Mouse (Mus musculus) left cerebral cortex, postnatal 4 days (tissue): Measurements from ENCODE around the gene Olfr157. TPM values are rescaled to one million over a fixed set of nuclear protein-coding genes. Genes with fewer than 3 reads are reported as not detected.

Experiments used
- DNase-seq: peaks from one replicate; pipeline ENCODE4 v3.0.0-alpha.2; 2022
- intact Hi-C: fragments of 180-260 bp; cut with DNase I; formaldehyde crosslinking; loops from one replicate; pipeline ENCODE4 v1.15.1; 2025
- total RNA-seq, 2 experiments: library from RNA; stranded (reverse); gene quantifications; 2 replicates each; pipeline ENCODE4 v1.2.3; 2021

Gene Olfr157
- total RNA-seq, result not detected

GRCm38 (mm10) chr4:43840101-43840500 lies at the start of gene Olfr157:
Gene Olfr157, minus strand, starts transcription at chr4:43840201.
- intact Hi-C loops, result no loop called here
- DNase-seq, result no peak

- intact Hi-C loops, result no loop called here
- DNase-seq, result no peak
Measured at GRCm38 (mm10) chr4:43884196-43884595, 44.2 kb upstream of the Olfr157 start.

DNA sequence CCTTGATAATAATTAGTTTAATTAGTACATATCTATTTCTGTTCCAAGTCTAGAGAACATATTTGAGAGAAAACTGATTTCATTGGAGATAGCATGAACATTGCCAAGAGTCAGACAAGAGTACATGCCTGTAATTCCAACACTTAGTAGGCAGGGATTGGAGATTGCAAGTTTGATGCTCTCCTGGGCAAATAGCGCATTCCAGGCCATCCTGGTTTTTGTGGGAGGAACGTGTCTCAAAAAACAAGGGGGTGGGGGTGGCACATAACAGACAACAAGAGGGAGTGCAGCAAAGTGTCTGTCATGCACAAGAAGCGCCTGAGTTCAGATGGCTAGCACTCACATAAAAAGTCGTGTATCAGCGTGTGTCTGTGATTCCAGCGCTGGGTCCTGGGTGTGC lies 39.6 kb upstream of the Olfr157 start:
- DNase-seq, result no peak
- intact Hi-C loops, result no loop called here

DNA sequence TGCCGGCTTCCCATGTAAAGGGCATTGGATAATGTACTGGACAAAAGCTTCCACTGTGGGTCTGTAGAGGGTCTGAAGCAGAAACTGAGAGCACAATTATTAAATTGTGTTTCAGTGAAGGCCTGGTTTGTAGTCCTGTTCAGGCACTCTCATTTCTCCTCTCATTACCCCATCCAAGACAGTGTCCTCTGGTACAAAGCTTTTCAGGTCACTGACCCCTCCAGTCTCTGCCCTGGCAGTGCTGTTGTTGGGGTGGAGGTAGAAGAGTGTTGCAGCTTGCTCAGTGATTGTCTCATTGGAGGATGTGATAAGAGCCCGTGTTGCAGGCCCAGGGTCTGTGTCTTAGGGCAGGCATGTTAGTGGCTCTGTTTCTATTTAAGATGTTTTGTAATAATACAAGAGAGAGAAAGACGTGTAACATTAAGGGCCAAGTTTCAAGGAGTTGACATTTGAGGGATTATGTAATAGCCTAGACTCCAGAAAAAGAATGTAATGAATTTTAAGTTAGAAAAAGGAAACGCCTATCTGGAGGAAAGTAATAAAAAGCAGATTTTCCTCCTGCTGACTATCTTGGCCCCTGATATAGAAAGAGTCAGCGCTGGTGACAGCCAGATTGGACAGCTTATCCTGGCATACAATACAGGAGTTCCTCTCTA lies 38.2 kb upstream of the Olfr157 start:
- no peak for DNase-seq
- intact Hi-C loops, result no loop called here

DNA sequence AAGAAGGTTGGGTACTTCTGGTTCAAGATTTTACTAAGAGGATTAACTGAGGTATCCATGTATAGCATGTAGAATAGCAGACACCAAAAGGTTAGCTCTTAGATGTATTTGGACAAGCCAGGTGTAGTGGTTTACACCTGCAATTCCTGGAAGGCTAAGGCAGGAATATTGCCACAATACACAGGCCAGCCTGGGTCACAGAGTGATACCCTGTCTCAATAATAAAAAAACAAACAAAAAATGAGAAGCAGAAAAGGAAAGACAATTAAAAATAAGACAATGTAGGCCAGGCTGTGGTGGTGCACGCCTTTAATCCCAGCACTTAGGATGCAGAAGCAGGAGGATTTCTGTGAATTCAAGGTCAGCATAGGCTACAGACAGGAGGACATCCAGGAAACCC lies 37.2 kb upstream of the Olfr157 start:
- intact Hi-C loops, result no loop called here
- no peak for DNase-seq

- peak; percentile 13 for DNase-seq
- intact Hi-C loops, result no loop called here
Measured at GRCm38 (mm10) chr4:43875919-43876411, 36.0 kb upstream of the Olfr157 start.

GRCm38 (mm10) chr4:43875160-43875918 lies 35.3 kb upstream of the Olfr157 start, which contains the start of gene Reck:
Gene Reck, plus strand, starts transcription at chr4:43875530.
- peak; percentile 91 for DNase-seq

DNA sequence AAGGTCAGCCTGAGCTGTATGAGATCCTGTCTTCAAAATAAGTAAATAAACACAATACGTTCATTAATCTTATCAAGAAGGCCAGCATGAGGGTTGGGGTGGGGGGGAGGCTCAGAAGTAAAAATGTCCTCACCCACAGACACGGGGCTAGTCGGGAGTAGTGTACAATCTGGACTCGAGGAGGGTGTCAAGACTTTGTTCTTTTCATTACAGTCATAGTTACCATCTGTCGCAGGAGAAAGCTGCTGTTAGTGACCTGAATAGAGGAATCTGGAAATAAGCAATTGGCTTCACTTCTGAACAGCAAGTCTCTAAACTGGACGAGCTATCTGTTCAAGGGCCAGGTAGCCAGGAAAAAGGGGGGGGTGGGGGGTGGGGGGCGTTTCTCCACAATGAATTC lies 34.5 kb upstream of the Olfr157 start:
- no peak for DNase-seq

More at GRCm38 (mm10) chr4:43875160-43875918, 35.3 kb upstream of the Olfr157 start, which contains the start of gene Reck:
- intact Hi-C loops, result no loop called here

DNA sequence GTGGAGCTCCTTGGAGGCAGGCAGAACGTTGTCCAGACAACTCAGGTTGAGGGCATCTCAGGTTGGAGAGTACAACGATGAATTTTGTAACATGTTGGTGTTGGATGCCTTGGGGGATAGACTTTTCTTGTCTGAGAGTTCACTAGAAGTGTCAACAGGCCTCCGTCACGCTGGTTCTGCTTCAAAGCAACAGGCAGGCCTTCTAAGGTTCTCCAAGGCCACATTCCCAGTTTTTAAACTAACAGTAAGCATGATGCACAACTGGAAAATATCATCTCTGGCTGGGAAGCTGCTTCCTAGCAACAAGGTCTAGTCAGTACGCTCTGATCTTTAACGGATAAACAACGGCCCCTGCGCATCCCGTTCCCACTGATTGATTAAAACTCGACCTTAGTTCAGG lies 29.8 kb upstream of the Olfr157 start:
- no peak for DNase-seq
- intact Hi-C loops, result no loop called here

More for the DNA sequence above, 34.5 kb upstream of the Olfr157 start:
- intact Hi-C loops, result no loop called here

- intact Hi-C loops, result loop anchor here (5.0 kb wide), 3 partner anchors 101 to 236 kb away; no protein-coding TSS in a partner anchor
- DNase-seq, result no peak
Measured at GRCm38 (mm10) chr4:43863298-43863697, 23.3 kb upstream of the Olfr157 start.

DNA sequence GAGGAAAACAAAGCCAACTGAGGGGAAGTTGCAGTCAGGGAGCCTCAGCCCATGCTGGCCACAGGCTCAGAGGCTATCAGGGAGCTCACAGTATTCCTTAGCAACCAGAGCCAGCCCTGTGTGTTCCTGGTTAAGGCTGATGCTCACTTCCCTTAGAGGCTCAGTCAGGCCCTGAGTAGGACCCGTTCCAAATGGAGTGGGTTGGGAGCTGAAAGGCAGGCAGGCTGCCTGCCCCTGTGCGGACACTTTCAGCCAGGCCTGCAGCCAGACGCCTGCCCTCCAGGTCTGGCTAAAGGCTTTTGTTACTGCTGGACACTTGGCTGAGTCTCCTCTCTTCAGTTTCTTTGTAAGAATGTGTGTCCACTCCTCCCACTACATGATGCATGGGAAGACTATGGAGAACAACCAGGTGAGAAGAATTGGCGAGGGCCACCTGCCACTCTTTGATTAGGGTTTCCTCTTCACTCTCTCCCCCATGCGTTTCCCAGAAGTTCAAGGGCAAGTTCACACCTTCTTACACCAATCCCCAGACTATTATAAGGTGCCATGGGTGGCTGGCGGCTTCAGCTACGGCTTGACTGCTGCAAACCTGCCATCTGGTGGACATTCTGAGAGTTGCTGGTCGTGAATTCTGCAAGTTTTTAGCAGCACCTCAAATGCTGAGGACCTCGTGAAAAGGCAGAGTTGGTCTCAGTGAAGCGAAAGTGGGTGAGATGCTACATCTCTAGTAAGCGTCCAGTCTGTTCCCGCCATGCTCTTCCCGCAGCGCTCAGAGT lies 20.9 kb upstream of the Olfr157 start:
- DNase-seq, result peak; percentile 68
- intact Hi-C loops, result loop anchor here (5.0 kb wide), 3 partner anchors 99 to 234 kb away; no protein-coding TSS in a partner anchor

DNA sequence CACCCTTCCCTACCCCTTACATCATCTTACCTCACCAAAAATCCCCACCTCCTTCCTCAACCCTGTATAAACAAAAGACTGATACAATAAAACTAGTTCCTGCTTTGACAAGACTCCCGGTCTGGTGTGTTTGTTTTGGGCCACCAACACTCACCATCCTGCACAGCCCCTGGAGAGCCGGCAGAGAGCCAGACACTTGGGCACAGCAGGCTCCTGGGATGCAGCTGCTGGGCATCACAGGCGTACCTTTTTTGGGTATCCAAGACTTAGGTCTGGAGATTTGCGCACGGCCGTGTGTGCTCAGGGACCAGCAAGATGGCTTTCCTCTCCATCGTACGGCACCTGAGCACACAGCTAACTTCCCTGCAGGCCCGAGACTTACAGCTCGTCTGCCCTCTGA lies 19.9 kb upstream of the Olfr157 start:
- DNase-seq, result no peak
- intact Hi-C loops, result loop anchor here (5.0 kb wide), 3 partner anchors 98 to 233 kb away; no protein-coding TSS in a partner anchor

- intact Hi-C loops, result no loop called here
- no peak for DNase-seq
Measured at GRCm38 (mm10) chr4:43854101-43854500, 14.1 kb upstream of the Olfr157 start.

DNA sequence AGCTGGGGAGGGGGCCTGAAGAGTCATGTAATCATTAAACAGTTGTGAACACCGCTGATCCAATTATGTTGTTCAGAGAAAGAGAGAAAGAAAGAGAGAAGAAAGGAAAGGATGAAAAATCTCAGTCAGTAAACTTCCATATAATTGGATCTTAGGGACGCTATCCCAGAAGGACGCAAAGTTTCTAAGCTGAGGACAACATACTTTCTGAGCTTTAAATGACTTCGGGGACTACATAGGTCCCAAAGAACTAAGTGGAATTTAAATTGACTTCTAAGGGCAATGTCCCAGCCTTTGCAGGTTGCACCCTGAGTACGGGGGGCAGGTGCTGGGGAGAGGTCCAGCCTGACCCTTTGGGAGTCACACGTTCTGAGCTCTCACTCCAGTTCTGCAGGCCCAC lies 11.3 kb upstream of the Olfr157 start, which contains the start of gene Olfr155:
TSS of gene Olfr155 (plus strand) at position 301 of the 400 bp plus-strand sequence.
- intact Hi-C loops, result no loop called here
- DNase-seq, result no peak

DNA sequence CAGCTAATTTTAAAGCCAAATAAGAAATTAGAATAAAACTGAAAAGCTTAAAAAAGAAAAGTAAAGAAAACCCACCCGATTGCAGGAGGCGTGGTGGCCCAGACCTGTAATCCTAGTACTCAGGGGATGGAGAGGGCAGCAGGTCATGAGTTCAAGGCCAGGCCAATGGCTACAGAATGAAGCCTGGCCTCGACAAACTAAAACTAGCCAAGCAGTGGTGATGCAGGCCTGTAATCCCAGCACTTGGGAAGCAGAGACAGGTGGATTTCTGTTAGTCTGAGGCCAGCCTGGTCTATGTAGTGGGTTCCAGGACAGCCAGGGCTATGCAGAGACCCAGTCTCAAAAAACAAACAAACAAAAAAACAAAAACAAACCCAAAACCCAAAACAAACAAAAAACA lies 1.7 kb downstream of the Olfr157 start:
- DNase-seq, result no peak
- intact Hi-C loops, result no loop called here

DNA sequence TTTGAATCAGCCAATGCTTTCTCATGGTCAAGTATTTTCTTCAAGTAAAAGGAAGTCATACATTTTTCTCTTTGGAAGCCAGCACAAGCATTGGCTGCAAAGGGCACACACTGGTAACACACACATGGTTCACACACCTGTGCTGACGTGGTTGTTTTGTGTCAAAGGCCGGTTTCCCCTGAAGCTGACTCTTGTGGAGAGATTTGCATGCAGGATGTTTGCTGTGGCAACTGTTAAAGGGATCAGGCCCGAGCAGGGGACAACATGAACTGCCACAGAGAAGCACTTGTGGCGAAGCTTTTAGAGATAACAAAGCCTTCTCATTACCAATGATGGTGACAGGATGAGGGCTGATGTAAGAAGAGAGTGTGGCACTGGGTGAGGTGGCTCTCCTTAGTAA lies 5.3 kb downstream of the Olfr157 start:
- no peak for DNase-seq
- intact Hi-C loops, result no loop called here

DNA sequence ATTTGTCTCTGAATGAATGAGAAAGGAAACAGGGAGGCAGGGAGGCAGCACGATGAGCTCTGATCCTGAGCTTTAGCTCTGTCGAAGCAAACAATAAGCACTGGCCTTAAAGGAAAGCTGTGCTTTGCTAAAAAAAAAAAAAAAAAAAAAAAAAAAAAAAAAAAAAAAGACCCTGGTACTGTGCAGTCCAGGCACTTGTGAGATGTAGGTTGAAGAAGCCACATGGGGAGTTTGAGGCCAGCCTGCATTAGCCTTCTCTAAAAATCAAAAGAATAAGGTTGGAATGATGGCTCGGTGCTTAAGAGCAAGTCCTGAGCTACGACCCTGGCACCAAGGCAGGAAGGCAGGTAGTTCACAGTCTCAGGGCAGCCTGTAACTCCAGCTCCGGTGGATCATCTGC lies 6.2 kb downstream of the Olfr157 start:
- intact Hi-C loops, result no loop called here
- no peak for DNase-seq

GRCm38 (mm10) chr4:43832031-43832430 lies 8.0 kb downstream of the Olfr157 start:
- no peak for DNase-seq
- intact Hi-C loops, result no loop called here

- intact Hi-C loops, result no loop called here
Measured at GRCm38 (mm10) chr4:43828806-43829205, 11.2 kb downstream of the Olfr157 start.

DNA sequence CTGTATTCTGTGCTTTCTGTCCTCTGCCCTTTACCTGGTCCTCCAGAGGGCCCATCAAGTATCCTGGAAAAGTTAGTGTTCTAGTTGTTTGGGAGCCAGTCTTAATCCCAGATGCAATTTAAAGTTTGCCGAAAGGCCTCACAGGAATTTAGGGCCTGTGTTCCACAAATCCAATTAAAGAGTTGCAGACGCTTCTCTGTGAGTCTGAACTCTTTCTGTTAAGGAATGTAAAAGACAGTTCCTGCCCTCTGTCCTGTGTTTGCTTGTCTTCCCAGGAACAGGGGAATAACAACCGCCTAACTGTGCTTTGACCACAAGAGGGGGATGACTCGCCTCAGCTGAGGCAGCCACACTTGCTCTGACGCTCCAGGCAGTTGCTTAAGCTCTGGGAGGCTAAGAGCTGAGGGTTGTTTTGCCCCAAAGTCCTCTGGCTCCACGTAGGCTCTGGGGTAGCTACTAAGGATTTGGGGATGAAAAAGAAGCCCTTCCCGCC lies 16.1 kb downstream of the Olfr157 start, which contains the start of gene Olfr156:
TSS of gene Olfr156 (minus strand) at position 51 of the 493 bp plus-strand sequence.
- peak; percentile 18 for DNase-seq
- intact Hi-C loops, result no loop called here

More at GRCm38 (mm10) chr4:43828806-43829205, 11.2 kb downstream of the Olfr157 start:
- no peak for DNase-seq
